Mouse (Mus musculus): Measurements from ENCODE around the gene Ttc23l. TPM values are rescaled to one million over a fixed set of nuclear protein-coding genes. Genes with fewer than 3 reads are reported as not detected.
A peak's percentile ranks its signal among the peaks of the same experiment; 100 is the strongest.

Ttc23l gene
- polyA plus RNA-seq, 2 experiments: not detected

- Histone ChIP-seq H3K9ac (replicated peaks) (no peak overlapping the region), H3K27ac (no peak overlapping the region), H3K36me3 (replicated peaks; ENCODE audit: control insufficient read depth, insufficient read depth, low read depth) (no peaks in the 10 kb centered on the region), H3K27me3 (ENCODE audit: control insufficient read depth, insufficient read depth, low read length) (no peaks in the 10 kb centered on the region), H3K9me3 (ENCODE audit: control insufficient read depth, low read length) (no peaks in the 10 kb centered on the region), H3K4me1 (replicated peaks; ENCODE audit: control insufficient read depth in 2 of 2, insufficient read depth in 2 of 2, low read length in 1 of 2) (peaks cover 0 to 3% of the 10 kb centered on the region in 2 experiments; a peak in 2 of 4 replicates), H3K4me2 (ENCODE audit: low read depth) (no peak overlapping the region), H3K4me3 (ENCODE audit: insufficient read depth in 1 of 2, low read depth in 2 of 2, low read length in 2 of 2) (no peak overlapping the region)
- no peak for TF ChIP-seq EP300 (IDR thresholded peaks at IDR 0.05; ENCODE audit: low read depth)
- TF ChIP-seq CTCF (IDR thresholded peaks at IDR 0.05; ENCODE audit: low read depth): no peak
- 37% methylated on average over 1 of the region's 1 CpGs for WGBS (ENCODE audit: insufficient replicate concordance)
- ATAC-seq (ENCODE audit: insufficient read depth): no peak
- no peak for DNase-seq (ENCODE audit: low read depth in 3 of 3, low spot score in 3 of 3)
These were observed 32.6 kb downstream of the Ttc23l start for GRCm38 (mm10) chr15:10525896-10526295.

- Histone ChIP-seq H3K9ac (replicated peaks) (no peak overlapping the region), H3K27me3 (ENCODE audit: control insufficient read depth, insufficient read depth, low read length) (no peaks in the 10 kb centered on the region), H3K4me2 (ENCODE audit: low read depth) (no peak overlapping the region), H3K4me3 (ENCODE audit: insufficient read depth in 1 of 2, low read depth in 2 of 2, low read length in 2 of 2) (no peak overlapping the region), H3K9me3 (ENCODE audit: control insufficient read depth, low read length) (no peaks in the 10 kb centered on the region), H3K36me3 (replicated peaks; ENCODE audit: control insufficient read depth, insufficient read depth, low read depth) (no peaks in the 10 kb centered on the region), H3K27ac (no peak overlapping the region), H3K4me1 (replicated peaks; ENCODE audit: control insufficient read depth in 2 of 2, insufficient read depth in 2 of 2, low read length in 1 of 2) (no peaks in the 10 kb centered on the region)
- DNase-seq (ENCODE audit: low read depth in 3 of 3, low spot score in 3 of 3) (no peak), ATAC-seq (ENCODE audit: insufficient read depth) (no peak)
- TF ChIP-seq EP300 (IDR thresholded peaks at IDR 0.05; ENCODE audit: low read depth) (no peak), CTCF (IDR thresholded peaks at IDR 0.05; ENCODE audit: low read depth) (no peak)
- WGBS (ENCODE audit: insufficient replicate concordance): 73% methylated on average over 7 of the region's 7 CpGs
These were observed 43.3 kb downstream of the Ttc23l start for GRCm38 (mm10) chr15:10515166-10515565.

GRCm38 (mm10) chr15:10506099-10506498, 52.4 kb downstream of the Ttc23l start:
- no peaks in the 10 kb centered on the region for H3K27me3 ChIP-seq (ENCODE audit: control insufficient read depth, insufficient read depth, low read length)
- no peak overlapping the region for H3K4me3 ChIP-seq (ENCODE audit: insufficient read depth in 1 of 2, low read depth in 2 of 2, low read length in 2 of 2)
- DNase-seq (ENCODE audit: low read depth in 3 of 3, low spot score in 3 of 3) (no peak), ATAC-seq (ENCODE audit: insufficient read depth) (no peak)
- H3K27ac ChIP-seq: no peak overlapping the region
- H3K9ac ChIP-seq (replicated peaks): no peak overlapping the region
- H3K4me1 ChIP-seq (replicated peaks; ENCODE audit: control insufficient read depth in 2 of 2, insufficient read depth in 2 of 2, low read length in 1 of 2): no peaks in the 10 kb centered on the region
- no peaks in the 10 kb centered on the region for H3K9me3 ChIP-seq (ENCODE audit: control insufficient read depth, low read length)
- TF ChIP-seq CTCF (IDR thresholded peaks at IDR 0.05; ENCODE audit: low read depth): no peak
- TF ChIP-seq EP300 (IDR thresholded peaks at IDR 0.05; ENCODE audit: low read depth): no peak
- H3K4me2 ChIP-seq (ENCODE audit: low read depth): no peak overlapping the region
- 65% methylated on average over 11 of the region's 11 CpGs for WGBS (ENCODE audit: insufficient replicate concordance)
- no peaks in the 10 kb centered on the region for H3K36me3 ChIP-seq (replicated peaks; ENCODE audit: control insufficient read depth, insufficient read depth, low read depth)

GRCm38 (mm10) chr15:10500838-10501719, 57.4 kb downstream of the Ttc23l start:
- no peaks in the 10 kb centered on the region; the same call in 1 of the 2 replicates for H3K36me3 ChIP-seq (replicated peaks; ENCODE audit: control insufficient read depth, insufficient read depth, low read depth)
- no peak for DNase-seq (ENCODE audit: low read depth in 3 of 3, low spot score in 3 of 3)
- 44% methylated on average over 11 of the region's 11 CpGs for WGBS (ENCODE audit: insufficient replicate concordance)
- H3K4me2 ChIP-seq (ENCODE audit: low read depth): no peak overlapping the region
- no peaks in the 10 kb centered on the region for H3K9me3 ChIP-seq (ENCODE audit: control insufficient read depth, low read length)
- no peak overlapping the region for H3K27ac ChIP-seq
- no peaks in the 10 kb centered on the region for H3K27me3 ChIP-seq (ENCODE audit: control insufficient read depth, insufficient read depth, low read length)
- peak; percentile 63 for TF ChIP-seq CTCF (IDR thresholded peaks at IDR 0.05; ENCODE audit: low read depth)
- TF ChIP-seq EP300 (IDR thresholded peaks at IDR 0.05; ENCODE audit: low read depth): no peak
- no peak overlapping the region for H3K4me3 ChIP-seq (ENCODE audit: insufficient read depth in 1 of 2, low read depth in 2 of 2, low read length in 2 of 2)
- no peak for ATAC-seq (ENCODE audit: insufficient read depth)
- no peaks in the 10 kb centered on the region for H3K4me1 ChIP-seq (replicated peaks; ENCODE audit: control insufficient read depth in 2 of 2, insufficient read depth in 2 of 2, low read length in 1 of 2)
- H3K9ac ChIP-seq (replicated peaks): no peak overlapping the region

GRCm38 (mm10) chr15:10500035-10500434, 58.4 kb downstream of the Ttc23l start:
- Histone ChIP-seq H3K27ac (no peak overlapping the region), H3K9me3 (ENCODE audit: control insufficient read depth, low read length) (no peaks in the 10 kb centered on the region), H3K27me3 (ENCODE audit: control insufficient read depth, insufficient read depth, low read length) (no peaks in the 10 kb centered on the region), H3K9ac (replicated peaks) (no peak overlapping the region), H3K4me2 (ENCODE audit: low read depth) (no peak overlapping the region), H3K4me3 (ENCODE audit: insufficient read depth in 1 of 2, low read depth in 2 of 2, low read length in 2 of 2) (no peak overlapping the region), H3K4me1 (replicated peaks; ENCODE audit: control insufficient read depth in 2 of 2, insufficient read depth in 2 of 2, low read length in 1 of 2) (no peaks in the 10 kb centered on the region), H3K36me3 (replicated peaks; ENCODE audit: control insufficient read depth, insufficient read depth, low read depth) (no peaks in the 10 kb centered on the region; the same call in 1 of the 2 replicates)
- DNase-seq (ENCODE audit: low read depth in 3 of 3, low spot score in 3 of 3) (no peak), ATAC-seq (ENCODE audit: insufficient read depth) (no peak)
- TF ChIP-seq EP300 (IDR thresholded peaks at IDR 0.05; ENCODE audit: low read depth) (no peak), CTCF (IDR thresholded peaks at IDR 0.05; ENCODE audit: low read depth) (no peak)
- WGBS (ENCODE audit: insufficient replicate concordance): 52% methylated on average over 5 of the region's 5 CpGs
